Mouse (Mus musculus) limb, embryonic 15.5 days (tissue): ENCODE data around the gene Ermard. TPM values are rescaled to one million over a fixed set of nuclear protein-coding genes. Genes with fewer than 3 reads are reported as not detected.
A peak's percentile ranks its signal among the peaks of the same experiment; 100 is the strongest.
"Not testable (repeated sequence)": the region's sequence is repeated elsewhere in the genome, so short reads cannot be mapped to it uniquely, and the experiment has no call there.

Experiments
- ATAC-seq: fragments of 200-750 bp; cut with Nextera tagmentation; 2 replicates; pipeline ENCODE4 v1.8.0; 2017; ENCODE audit warnings: low read depth, moderate TSS enrichment; ENCODE audit not compliant: insufficient number of reproducible peaks, low FRiP score, low TSS enrichment
- H3K27ac ChIP-seq: fragments of 300-500 bp; sonication (generic); 2 replicates; pipeline ENCODE4 v1.5.1; 2015; ENCODE audit warnings: moderate library complexity, mild to moderate bottlenecking, inconsistent platforms
- H3K27me3 ChIP-seq: fragments of 300-500 bp; sonication (generic); 2 replicates; pipeline ENCODE4 v1.6.1; 2015; ENCODE audit warnings: inconsistent platforms
- H3K36me3 ChIP-seq: fragments of 300-500 bp; sonication (generic); 2 replicates; pipeline ENCODE4 v1.6.1; 2015; ENCODE audit warnings: inconsistent platforms
- H3K4me1 ChIP-seq: fragments of 300-500 bp; sonication (generic); 2 replicates; pipeline ENCODE4 v1.6.1; 2015; ENCODE audit warnings: inconsistent platforms
- H3K4me2 ChIP-seq: fragments of 300-500 bp; sonication (generic); 2 replicates; pipeline ENCODE4 v1.6.1; 2015; ENCODE audit warnings: mild to moderate bottlenecking, inconsistent platforms
- H3K4me3 ChIP-seq: fragments of 300-500 bp; sonication (generic); 2 replicates; pipeline ENCODE4 v1.5.1; 2015; ENCODE audit warnings: mild to moderate bottlenecking, inconsistent platforms
- H3K9ac ChIP-seq: fragments of 300-500 bp; sonication (generic); 2 replicates; pipeline ENCODE4 v1.6.1; 2015; ENCODE audit warnings: inconsistent platforms
- H3K9me3 ChIP-seq: fragments of 300-500 bp; sonication (generic); 2 replicates; pipeline ENCODE4 v1.6.1; 2016; ENCODE audit warnings: inconsistent platforms
- WGBS: fragments of 180-500 bp; shearing (Covaris S2); methylation state at CpG from one replicate; pipeline ENCODE4 v1.1.7; 2015; 5-methylcytosine and 5-hydroxymethylcytosine counted together
- polyA plus RNA-seq: library from polyadenylated mRNA; unstranded; fragments of >200 nt; fragmentation: Nextera tagmentation; extraction: Ambion mirVana; gene quantifications from 2 replicates; pipeline ENCODE4 v1.2.1, GENCODE M21; 2015

Ermard gene
- 61.9 and 65.0 TPM in 2 replicates for polyA plus RNA-seq

GRCm38 (mm10) chr17:15041175-15041729 is at the start of gene Ermard, which contains the start of the genes Tcte3 and Gm3448:
TSS of gene Ermard (plus strand) at chr17:15041208.
TSS of gene Tcte3 (minus strand) at chr17:15041488.
TSS of gene Gm3448 (minus strand) at chr17:15041537.
- H3K4me3 ChIP-seq = peak within 1 kb of the TSS; percentile 27

GRCm38 (mm10) chr17:14992522-14993138 is 48.4 kb upstream of the Ermard start:
- not testable (repeated sequence) for H3K9ac ChIP-seq, H3K36me3 ChIP-seq, H3K4me3 ChIP-seq, H3K27ac ChIP-seq, H3K27me3 ChIP-seq, H3K4me2 ChIP-seq, H3K4me1 ChIP-seq, H3K9me3 ChIP-seq
- ATAC-seq = peak; percentile 76
- WGBS = no CpG with 5 or more reads among the region's 98 CpGs

More at GRCm38 (mm10) chr17:15041175-15041729, at the start of gene Ermard, which contains the start of the genes Tcte3 and Gm3448:
- not testable (repeated sequence) for H3K36me3 ChIP-seq, H3K9me3 ChIP-seq, H3K4me2 ChIP-seq, H3K9ac ChIP-seq, H3K27me3 ChIP-seq, H3K4me1 ChIP-seq, H3K27ac ChIP-seq
- peak; percentile 97 for ATAC-seq
- no CpG with 5 or more reads among the region's 56 CpGs for WGBS

DNA sequence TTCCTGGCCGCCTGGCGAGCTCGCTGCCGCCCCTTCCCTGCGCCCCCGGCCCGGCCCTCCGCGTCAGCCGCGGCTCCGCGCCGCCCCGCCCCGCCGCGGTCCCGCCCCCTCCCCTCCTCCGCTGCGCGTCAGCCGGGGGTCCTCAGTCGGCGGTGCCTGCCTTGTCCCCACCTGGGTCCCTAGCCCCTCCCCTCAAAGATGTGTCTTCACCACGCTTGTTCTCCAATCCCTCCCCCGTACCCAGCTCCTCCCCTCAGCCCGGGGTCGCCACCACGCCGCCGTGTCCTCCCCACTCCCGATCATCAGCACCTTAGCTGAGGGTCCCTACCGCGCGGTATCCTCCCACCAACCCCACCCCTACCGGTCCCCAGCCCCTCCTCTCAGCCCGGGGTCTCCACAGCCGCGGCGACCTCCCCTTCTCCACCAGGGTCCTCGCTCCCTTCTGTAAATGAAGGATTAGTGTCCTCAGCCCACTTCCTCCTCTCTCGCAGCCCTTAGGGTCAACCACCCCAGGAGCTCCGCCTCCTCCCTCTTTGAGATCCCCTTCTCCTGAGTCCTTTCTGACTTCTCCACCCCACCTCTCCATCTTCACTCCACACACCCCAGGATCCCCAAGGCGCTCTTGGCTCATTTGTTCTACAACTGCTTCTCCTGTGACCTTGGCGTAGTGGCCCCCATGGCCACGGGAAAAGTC is 47.7 kb upstream of the Ermard start:
- H3K4me2 ChIP-seq, H3K4me1 ChIP-seq, H3K27me3 ChIP-seq, H3K4me3 ChIP-seq, H3K9me3 ChIP-seq, H3K36me3 ChIP-seq, H3K9ac ChIP-seq, H3K27ac ChIP-seq: not testable (repeated sequence)
- ATAC-seq = peak; percentile 87
- WGBS = no CpG with 5 or more reads among the region's 47 CpGs

DNA sequence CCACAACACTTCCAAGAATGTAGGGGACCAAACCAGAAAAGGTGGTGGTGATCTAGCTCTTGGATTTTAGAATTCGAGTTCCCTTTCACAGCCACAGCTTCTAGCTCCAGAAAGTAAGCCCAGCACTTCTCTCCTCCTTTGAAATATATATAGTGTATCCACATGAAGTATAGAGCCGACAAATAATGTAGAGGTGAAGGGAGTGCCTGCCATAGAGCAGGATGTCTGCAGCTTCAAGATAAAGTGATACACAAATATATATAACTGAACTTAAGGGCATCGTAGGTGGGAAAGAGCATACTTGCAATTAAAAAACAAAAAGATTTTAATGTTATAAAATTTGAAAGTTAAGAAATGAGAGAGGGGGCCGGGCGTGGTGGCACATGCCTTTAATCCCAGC is 46.9 kb upstream of the Ermard start:
- H3K9me3 ChIP-seq, H3K4me3 ChIP-seq, H3K36me3 ChIP-seq, H3K4me1 ChIP-seq, H3K9ac ChIP-seq, ATAC-seq, H3K27me3 ChIP-seq, H3K4me2 ChIP-seq, H3K27ac ChIP-seq: not testable (repeated sequence)
- no CpG with 5 or more reads among the region's 5 CpGs for WGBS

DNA sequence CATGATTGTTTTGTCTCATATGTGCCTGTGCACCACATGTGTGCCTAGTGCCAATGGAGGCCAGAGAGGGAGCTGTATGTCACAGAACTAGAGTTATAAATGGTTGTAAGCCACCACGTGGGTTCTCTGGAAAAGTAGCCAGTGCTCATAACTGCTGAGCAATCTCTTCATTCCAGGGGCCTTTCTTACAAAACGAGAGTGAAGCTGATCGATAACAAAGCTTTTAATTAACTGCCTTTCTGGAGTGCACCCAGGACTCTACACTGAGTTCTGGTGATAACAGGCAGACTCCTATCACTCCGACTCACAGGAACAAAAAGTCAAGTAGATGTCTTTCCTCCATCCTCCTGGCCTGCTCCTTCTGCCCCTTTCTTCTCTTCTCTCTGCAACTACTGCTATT is 41.0 kb upstream of the Ermard start:
- H3K27me3 ChIP-seq, H3K4me2 ChIP-seq, H3K9me3 ChIP-seq, H3K9ac ChIP-seq, H3K4me1 ChIP-seq, ATAC-seq, H3K36me3 ChIP-seq, H3K4me3 ChIP-seq, H3K27ac ChIP-seq: not testable (repeated sequence)
- no CpG with 5 or more reads among the region's 4 CpGs for WGBS

DNA sequence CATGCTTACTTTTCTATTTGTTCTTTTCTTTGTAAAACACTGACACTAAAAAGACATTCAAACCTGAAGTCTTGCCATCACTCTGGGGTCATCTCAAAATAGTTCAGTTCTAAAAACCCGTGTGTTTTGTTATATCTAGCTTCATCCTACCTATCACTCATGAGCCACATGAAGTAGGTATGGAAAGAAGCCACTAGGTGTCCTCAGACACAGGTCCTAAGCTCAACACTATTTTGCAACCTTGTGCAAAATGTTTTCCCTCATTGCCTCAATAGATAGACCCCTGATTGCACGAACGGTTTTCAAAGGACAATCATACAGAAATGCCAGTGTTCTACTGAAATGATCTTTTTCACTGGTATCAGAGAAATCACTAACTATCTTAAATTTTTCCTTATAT is 31.9 kb upstream of the Ermard start:
- ATAC-seq, H3K4me1 ChIP-seq, H3K9ac ChIP-seq, H3K27me3 ChIP-seq, H3K9me3 ChIP-seq, H3K27ac ChIP-seq, H3K36me3 ChIP-seq, H3K4me2 ChIP-seq, H3K4me3 ChIP-seq: not testable (repeated sequence)
- no CpG with 5 or more reads among the region's 3 CpGs for WGBS

DNA sequence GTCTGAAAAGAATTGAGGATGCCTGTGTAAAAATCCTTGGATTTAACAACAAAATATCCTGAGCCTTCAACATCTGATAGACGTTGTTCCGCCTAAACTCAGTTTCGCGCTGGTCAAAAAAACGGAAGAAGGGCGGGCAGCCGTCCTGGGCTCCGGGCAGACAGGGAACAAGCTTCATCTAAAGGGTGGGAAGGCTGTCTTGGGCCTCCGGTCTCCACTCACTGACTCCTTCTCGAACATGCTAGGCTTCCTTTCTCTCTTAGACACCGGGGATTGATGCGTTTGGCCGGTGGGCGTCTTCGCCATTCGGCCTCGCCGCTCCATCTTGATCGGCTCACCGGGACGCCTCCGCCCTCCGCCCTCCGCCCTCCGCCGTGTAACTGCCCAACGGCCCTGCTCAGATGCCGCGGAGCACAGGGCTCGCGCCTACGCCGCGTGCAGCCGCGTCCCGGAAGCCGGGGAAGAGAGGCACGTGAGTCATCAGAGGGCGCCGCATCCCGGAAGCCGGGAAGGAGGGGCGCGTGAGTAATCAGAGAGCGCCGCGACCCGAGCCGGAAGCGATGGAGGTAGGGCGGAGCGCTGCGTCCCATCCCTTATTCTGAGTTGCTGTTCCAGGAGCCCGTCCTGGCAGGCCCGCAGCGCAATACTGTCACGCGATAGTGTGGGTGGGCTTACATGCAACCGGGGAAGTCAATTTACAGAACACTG is 31.1 kb upstream of the Ermard start, which contains the start of gene Gm3435:
Gene Gm3435 (plus strand): TSS at position 471 of the 708 bp plus-strand sequence.
- H3K9ac ChIP-seq, H3K4me1 ChIP-seq, H3K4me2 ChIP-seq, H3K27ac ChIP-seq, H3K36me3 ChIP-seq, H3K27me3 ChIP-seq, H3K9me3 ChIP-seq, H3K4me3 ChIP-seq: not testable (repeated sequence)
- ATAC-seq = peak; percentile 97
- no CpG with 5 or more reads among the region's 60 CpGs for WGBS

DNA sequence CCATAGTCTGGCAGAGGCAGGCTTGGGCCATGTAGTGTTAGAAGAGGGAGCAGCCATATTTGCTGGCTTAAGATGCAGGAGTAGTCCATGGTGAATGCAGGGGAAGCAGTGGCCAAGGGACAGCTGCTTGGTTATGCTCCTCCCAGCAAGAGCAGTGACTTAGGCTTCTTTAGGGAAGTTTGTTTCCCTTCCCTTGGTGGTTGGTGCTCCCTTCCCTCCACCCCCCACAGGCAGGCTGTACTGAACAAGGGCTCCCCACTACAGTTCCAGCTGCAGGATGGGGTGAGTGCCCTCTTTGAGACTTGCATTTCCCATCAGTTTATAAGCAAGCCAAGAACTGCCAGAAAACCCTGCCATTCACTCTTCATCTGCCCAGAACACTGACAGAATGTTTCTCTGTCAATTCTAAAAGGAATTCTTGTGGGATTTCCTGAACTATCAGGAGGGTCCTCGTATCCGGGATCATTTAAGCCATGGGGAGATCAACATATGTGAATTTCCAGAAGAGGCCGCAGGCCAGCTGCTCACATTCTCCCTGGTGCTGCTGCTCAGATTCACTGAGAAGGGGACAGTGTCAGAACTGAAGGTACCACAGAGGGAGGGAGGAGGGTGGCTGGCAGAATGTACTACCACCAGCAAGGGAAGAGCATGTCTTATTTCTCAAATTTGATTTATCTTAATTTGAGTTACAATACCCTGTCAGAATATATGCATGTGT is 19.3 kb upstream of the Ermard start:
- not testable (repeated sequence) for H3K4me2 ChIP-seq, H3K36me3 ChIP-seq, H3K9ac ChIP-seq, H3K27ac ChIP-seq, H3K4me1 ChIP-seq, ATAC-seq, H3K4me3 ChIP-seq, H3K27me3 ChIP-seq, H3K9me3 ChIP-seq
- 80% methylated on average over 3 of the region's 3 CpGs for WGBS

- H3K9me3 ChIP-seq, H3K4me1 ChIP-seq, H3K4me3 ChIP-seq, H3K4me2 ChIP-seq, H3K36me3 ChIP-seq, H3K27me3 ChIP-seq, H3K9ac ChIP-seq, H3K27ac ChIP-seq: not testable (repeated sequence)
- no CpG with 5 or more reads among the region's 97 CpGs for WGBS
- ATAC-seq = peak; percentile 73
Observed at GRCm38 (mm10) chr17:15023878-15024492, 17.0 kb upstream of the Ermard start.

GRCm38 (mm10) chr17:15024502-15025193 is 16.4 kb upstream of the Ermard start:
- H3K36me3 ChIP-seq, H3K4me2 ChIP-seq, H3K27me3 ChIP-seq, H3K9me3 ChIP-seq, H3K9ac ChIP-seq, H3K27ac ChIP-seq, H3K4me1 ChIP-seq, H3K4me3 ChIP-seq: not testable (repeated sequence)
- WGBS = no CpG with 5 or more reads among the region's 48 CpGs
- ATAC-seq = peak; percentile 83

- not testable (repeated sequence) for H3K27me3 ChIP-seq, H3K27ac ChIP-seq, H3K4me3 ChIP-seq, ATAC-seq, H3K4me1 ChIP-seq, H3K36me3 ChIP-seq, H3K4me2 ChIP-seq, H3K9me3 ChIP-seq, H3K9ac ChIP-seq
- no CpG with 5 or more reads among the region's 6 CpGs for whole genome bisulfite sequencing
Observed at GRCm38 (mm10) chr17:15025513-15025912, 15.5 kb upstream of the Ermard start.
